Mouse (Mus musculus) MEL (cell line): ENCODE data around the gene Amer2.

Experiments used
- E2F4 ChIP-seq: IDR thresholded peaks from 2 replicates; pipeline ENCODE4 v1.6.1; 2011; ENCODE audit warnings: low read depth, low read length, improper control_type of control experiment, borderline replicate concordance
- TAL1 ChIP-seq: IDR thresholded peaks from 2 replicates; pipeline ENCODE4 v1.6.1; 2012; ENCODE audit warnings: mild to moderate bottlenecking, inconsistent platforms, low read length, moderate library complexity, mixed read lengths
- TBP ChIP-seq: IDR thresholded peaks from 2 replicates; pipeline ENCODE4 v1.8.0; 2011; ENCODE audit warnings: low read depth, low read length, improper control_type of control experiment
- TCF12 ChIP-seq: IDR thresholded peaks from 2 replicates; pipeline ENCODE4 v1.6.1; 2014; ENCODE audit warnings: low read depth, mild to moderate bottlenecking, inconsistent platforms, low read length, improper control_type of control experiment, moderate library complexity

DNA sequence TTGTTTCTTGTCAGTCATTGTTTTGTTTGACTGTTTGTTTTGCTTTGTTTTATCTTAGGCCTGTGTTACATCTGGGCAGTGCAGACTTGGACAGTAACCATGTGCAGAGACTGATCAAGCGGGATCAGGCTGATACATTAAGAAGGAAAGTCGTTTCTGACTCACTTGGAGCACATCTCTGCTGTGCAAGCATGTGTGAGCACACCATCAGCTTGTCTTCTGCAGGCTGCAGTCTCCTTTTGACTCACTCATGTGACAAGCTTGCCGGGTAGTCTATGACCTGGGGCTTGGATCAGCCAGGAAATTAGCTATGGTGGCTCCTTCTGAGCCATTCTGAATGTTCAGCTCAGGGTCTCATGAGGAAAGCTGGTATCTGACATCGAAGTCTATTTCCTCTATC is 32.5 kb upstream of the Amer2 start:
- TF ChIP-seq TAL1 (no peak), TCF12 (no peak), TBP (no peak), E2F4 (no peak)
